Mouse (Mus musculus) liver, embryonic 14.5 days (tissue): ENCODE data around the gene Tnr. TPM values are rescaled to one million over a fixed set of nuclear protein-coding genes. Genes with fewer than 3 reads are reported as not detected.

ENCODE experiments used
- ATAC-seq: fragments of 200-750 bp; cut with Nextera tagmentation; 2 replicates; pipeline ENCODE4 v1.8.0; 2017; ENCODE audit warnings: moderate number of reproducible peaks, mild to moderate bottlenecking, moderate library complexity; ENCODE audit not compliant: insufficient read depth
- DNase-seq, 3 experiments: peaks; one replicate each; pipeline ENCODE4 v3.0.0-alpha.2; 2012 to 2013; ENCODE audit warnings: low read depth in 3 of 3, low spot score in 3 of 3
- H3K27ac ChIP-seq: fragments of 300-500 bp; sonication (generic); 2 replicates; pipeline ENCODE4 v1.5.1; 2014; ENCODE audit warnings: moderate library complexity, mild to moderate bottlenecking, control low read depth, inconsistent platforms
- H3K27me3 ChIP-seq: fragments of 300-500 bp; sonication (generic); 2 replicates; pipeline ENCODE4 v1.6.1; 2014; ENCODE audit warnings: mild to moderate bottlenecking, low read length, moderate library complexity; ENCODE audit not compliant: control insufficient read depth, insufficient read depth
- H3K36me3 ChIP-seq: fragments of 300-500 bp; sonication (generic); replicated peaks from 2 replicates; pipeline ENCODE4 v1.6.1; 2014; ENCODE audit warnings: low read depth; ENCODE audit not compliant: control insufficient read depth, insufficient read depth
- H3K4me1 ChIP-seq, 2 experiments: fragments of 200-500 bp in 1 of 2; fragments of 300-500 bp in 1 of 2; sonication (generic) in 1 of 2; replicated peaks; 2 replicates each; pipeline ENCODE4 v1.6.1; 2012 to 2014; ENCODE audit warnings: antibody characterized with exemption in 1 of 2, inconsistent platforms in 1 of 2, low read length in 1 of 2; ENCODE audit not compliant: control insufficient read depth in 2 of 2, insufficient read depth in 2 of 2
- H3K4me2 ChIP-seq: fragments of 300-500 bp; sonication (generic); 2 replicates; pipeline ENCODE4 v1.6.1; 2014; ENCODE audit warnings: low read depth, mild to moderate bottlenecking, control low read depth, moderate library complexity
- H3K4me3 ChIP-seq, 2 experiments: fragments of 200-500 bp in 1 of 2; fragments of 300-500 bp in 1 of 2; sonication (generic) in 1 of 2; 2 replicates each; pipeline ENCODE4 v1.5.1; 2012 to 2014; ENCODE audit warnings: low read depth in 2 of 2, low read length in 2 of 2, mild to moderate bottlenecking in 2 of 2, control low read depth in 1 of 2, inconsistent platforms in 1 of 2, moderate library complexity in 1 of 2; ENCODE audit not compliant: insufficient read depth in 1 of 2
- H3K9ac ChIP-seq: fragments of 300-500 bp; sonication (generic); replicated peaks from 2 replicates; pipeline ENCODE4 v1.6.1; 2014; ENCODE audit warnings: mild to moderate bottlenecking, control low read depth, moderate library complexity
- H3K9me3 ChIP-seq: fragments of 300-500 bp; sonication (generic); 2 replicates; pipeline ENCODE4 v1.6.1; 2016; ENCODE audit warnings: low read length, mixed read lengths; ENCODE audit not compliant: control insufficient read depth
- CTCF ChIP-seq: IDR thresholded peaks from 2 replicates; pipeline ENCODE4 v1.5.1; 2016; ENCODE audit warnings: antibody characterized with exemption, low read depth, control low read depth
- EP300 ChIP-seq: IDR thresholded peaks from 2 replicates; pipeline ENCODE4 v1.6.1; 2016; ENCODE audit warnings: antibody characterized with exemption, low read depth
- WGBS: fragments of 180-500 bp; shearing (Covaris S2); extraction: QIAGEN DNeasy Blood & Tissue Kit; methylation state at CpG from one replicate; pipeline ENCODE4 v1.1.7; 2014; ENCODE audit not compliant: insufficient replicate concordance; 5-methylcytosine and 5-hydroxymethylcytosine counted together
- polyA plus RNA-seq, 2 experiments: library from polyadenylated mRNA; depleted of rRNA in 1 of 2; stranded (reverse) in 1 of 2; unstranded in 1 of 2; fragments of >200 nt; fragmentation: Nextera tagmentation in 1 of 2; extraction: Ambion mirVana in 1 of 2; gene quantifications; 2 replicates each; pipeline versions ENCODE4 v1.2.1 to v1.2.3; 2012 to 2014

Gene Tnr
- polyA plus RNA-seq, 2 experiments, result 0.02 to 0.03 TPM

GRCm38 (mm10) chr1:159809493-159809892 is 285.9 kb downstream of the Tnr start:
- H3K27ac ChIP-seq, result no peak overlapping the region
- no peak for ATAC-seq
- no peaks in the 10 kb centered on the region for H3K9me3 ChIP-seq
- no peak overlapping the region for H3K4me2 ChIP-seq
- TF ChIP-seq CTCF (no peak), EP300 (no peak)
- no peaks in the 10 kb centered on the region for H3K27me3 ChIP-seq
- DNase-seq, result no peak
- H3K4me1 ChIP-seq, result peaks cover 0 to 5% of the 10 kb centered on the region in 2 experiments; a peak in 2 of 4 replicates
- no peak overlapping the region for H3K9ac ChIP-seq
- no peaks in the 10 kb centered on the region for H3K36me3 ChIP-seq
- H3K4me3 ChIP-seq, result no peak overlapping the region
- WGBS, result 26% methylated on average over 3 of the region's 3 CpGs

- H3K4me3 ChIP-seq, result no peak overlapping the region
- no peak overlapping the region for H3K4me2 ChIP-seq
- ATAC-seq (no peak), DNase-seq (no peak)
- TF ChIP-seq EP300 (no peak), CTCF (no peak)
- no peaks in the 10 kb centered on the region for H3K27me3 ChIP-seq
- H3K36me3 ChIP-seq, result no peaks in the 10 kb centered on the region
- WGBS, result 56% methylated on average over 2 of the region's 2 CpGs
- peaks cover 0 to 5% of the 10 kb centered on the region in 2 experiments; a peak in 2 of 4 replicates for H3K4me1 ChIP-seq
- H3K9me3 ChIP-seq, result no peaks in the 10 kb centered on the region
- no peak overlapping the region for H3K9ac ChIP-seq
- H3K27ac ChIP-seq, result no peak overlapping the region
Observed at GRCm38 (mm10) chr1:159811805-159812204, 288.2 kb downstream of the Tnr start.

GRCm38 (mm10) chr1:159812820-159813411 is 289.3 kb downstream of the Tnr start:
- H3K9me3 ChIP-seq, result no peaks in the 10 kb centered on the region
- peak; percentile 63 for ATAC-seq
- no peak overlapping the region for H3K27ac ChIP-seq
- DNase-seq, result peak in 2 of 3 experiments; percentile 4 to 33
- H3K36me3 ChIP-seq, result no peaks in the 10 kb centered on the region
- H3K4me1 ChIP-seq, result peaks cover 0 to 5% of the 10 kb centered on the region in 2 experiments; a peak in 2 of 4 replicates
- no peaks in the 10 kb centered on the region for H3K27me3 ChIP-seq
- H3K4me3 ChIP-seq, result no peak overlapping the region
- TF ChIP-seq CTCF, result no peak
- TF ChIP-seq EP300, result no peak
- no peak overlapping the region for H3K9ac ChIP-seq
- no peak overlapping the region for H3K4me2 ChIP-seq
- WGBS, result 3% methylated on average over 7 of the region's 8 CpGs

- H3K4me1 ChIP-seq, result peaks cover 0 to 5% of the 10 kb centered on the region in 2 experiments; a peak in 2 of 4 replicates
- TF ChIP-seq CTCF, result no peak
- no peak for TF ChIP-seq EP300
- no peak overlapping the region for H3K4me3 ChIP-seq
- 17% methylated on average over 3 of the region's 3 CpGs for WGBS
- no peak overlapping the region for H3K27ac ChIP-seq
- no peaks in the 10 kb centered on the region for H3K36me3 ChIP-seq
- H3K27me3 ChIP-seq, result no peaks in the 10 kb centered on the region
- H3K4me2 ChIP-seq, result no peak overlapping the region
- H3K9me3 ChIP-seq, result no peaks in the 10 kb centered on the region
- no peak for DNase-seq
- no peak for ATAC-seq
- H3K9ac ChIP-seq, result no peak overlapping the region
Observed at GRCm38 (mm10) chr1:159814348-159814747, 290.8 kb downstream of the Tnr start.

GRCm38 (mm10) chr1:159816614-159817371 is 293.2 kb downstream of the Tnr start:
- ATAC-seq, result no peak
- Histone ChIP-seq H3K27ac (no peak overlapping the region), H3K27me3 (no peaks in the 10 kb centered on the region), H3K4me3 (no peak overlapping the region), H3K36me3 (no peaks in the 10 kb centered on the region), H3K4me2 (no peak overlapping the region), H3K9ac (no peak overlapping the region), H3K9me3 (no peaks in the 10 kb centered on the region), H3K4me1 (peaks cover 0 to 5% of the 10 kb centered on the region in 2 experiments; a peak in 2 of 4 replicates)
- no peak for DNase-seq
- TF ChIP-seq CTCF (no peak), EP300 (no peak)
- WGBS, result 37% methylated on average over 8 of the region's 8 CpGs
